Mouse (Mus musculus) heart, postnatal 36 days (tissue): ENCODE data around the gene Vps35. TPM values are rescaled to one million over a fixed set of nuclear protein-coding genes. Genes with fewer than 3 reads are reported as not detected.

Source experiments
- DNase-seq, 2 experiments: peaks; one replicate each; pipeline ENCODE4 v3.0.0; 2021 to 2022
- intact Hi-C: fragments of 180-260 bp; cut with DNase I; formaldehyde crosslinking; loops from one replicate; pipeline ENCODE4 v1.15.1; 2025
- total RNA-seq, 2 experiments: library from RNA; stranded (reverse); gene quantifications; 2 replicates each; pipeline ENCODE4 v1.2.3; 2021

Vps35 gene
- total RNA-seq: 10 to 100 TPM; 70.7 to 71.1 TPM

DNA sequence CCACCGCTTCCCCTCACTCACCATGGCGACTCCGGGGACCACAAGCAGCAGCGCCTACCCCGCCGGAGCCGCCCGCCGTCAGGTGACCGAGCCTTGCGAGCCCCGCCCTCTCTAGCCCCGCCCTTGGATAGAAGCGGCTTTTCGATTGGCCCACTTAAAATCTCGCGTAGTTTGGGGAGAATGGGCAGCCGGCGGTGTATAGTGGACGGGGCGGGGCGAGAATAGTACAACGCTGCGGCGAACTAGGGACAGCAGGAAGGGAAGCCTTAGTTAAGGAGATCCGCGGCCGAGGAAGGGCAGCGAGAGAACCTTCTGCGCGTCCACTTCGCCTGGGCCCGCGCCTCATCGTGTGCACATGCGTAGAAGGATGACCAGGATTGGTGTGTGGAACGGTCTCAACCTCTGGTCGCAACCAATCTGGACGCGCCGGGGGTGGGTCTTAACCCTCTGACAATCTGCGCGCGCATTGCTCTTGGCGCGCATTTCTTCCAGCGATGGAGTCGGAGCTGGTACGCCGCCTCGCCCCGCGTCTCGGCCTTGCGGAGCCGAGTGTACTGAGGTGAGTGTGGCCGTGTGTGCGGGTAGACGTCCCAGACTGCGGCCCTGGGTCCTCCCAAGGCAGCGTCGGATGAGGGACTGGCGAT is at the start of gene Vps35, which contains the start of gene Orc6:
TSS of gene Vps35 (minus strand) at position 369 of the 644 bp plus-strand sequence.
TSS of gene Orc6 (plus strand) at position 199 of the 644 bp plus-strand sequence.
- intact Hi-C loops: loop anchor here (10.0 kb wide), 1 partner anchor 215 kb away; the partner anchor contains the start of genes Man2b1, Wdr83 and Wdr83os
- peak; percentile 95 for DNase-seq

GRCm38 (mm10) chr8:85339871-85340573 is 40.4 kb upstream of the Vps35 start:
- DNase-seq: no peak
- intact Hi-C loops: no loop called here

DNA sequence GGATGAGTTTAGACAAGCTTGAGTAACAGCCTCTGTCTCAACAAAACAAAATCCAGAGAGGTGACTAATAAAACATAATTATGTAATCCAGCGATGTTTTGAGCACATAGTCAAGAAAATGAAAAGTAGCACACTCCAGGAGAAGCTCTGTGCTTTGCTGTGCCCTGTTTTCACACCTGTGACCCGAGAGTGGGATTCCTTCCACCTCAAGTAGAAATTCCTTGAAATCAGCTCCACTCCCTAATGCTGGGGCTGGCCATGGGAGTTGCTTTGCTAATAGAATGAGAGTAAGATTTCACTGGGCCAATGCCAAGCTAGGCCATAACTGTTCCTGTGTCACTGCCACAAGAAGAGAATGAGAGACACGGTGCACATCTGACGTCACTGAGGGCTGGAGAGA is 38.1 kb upstream of the Vps35 start:
- intact Hi-C loops: no loop called here

DNA sequence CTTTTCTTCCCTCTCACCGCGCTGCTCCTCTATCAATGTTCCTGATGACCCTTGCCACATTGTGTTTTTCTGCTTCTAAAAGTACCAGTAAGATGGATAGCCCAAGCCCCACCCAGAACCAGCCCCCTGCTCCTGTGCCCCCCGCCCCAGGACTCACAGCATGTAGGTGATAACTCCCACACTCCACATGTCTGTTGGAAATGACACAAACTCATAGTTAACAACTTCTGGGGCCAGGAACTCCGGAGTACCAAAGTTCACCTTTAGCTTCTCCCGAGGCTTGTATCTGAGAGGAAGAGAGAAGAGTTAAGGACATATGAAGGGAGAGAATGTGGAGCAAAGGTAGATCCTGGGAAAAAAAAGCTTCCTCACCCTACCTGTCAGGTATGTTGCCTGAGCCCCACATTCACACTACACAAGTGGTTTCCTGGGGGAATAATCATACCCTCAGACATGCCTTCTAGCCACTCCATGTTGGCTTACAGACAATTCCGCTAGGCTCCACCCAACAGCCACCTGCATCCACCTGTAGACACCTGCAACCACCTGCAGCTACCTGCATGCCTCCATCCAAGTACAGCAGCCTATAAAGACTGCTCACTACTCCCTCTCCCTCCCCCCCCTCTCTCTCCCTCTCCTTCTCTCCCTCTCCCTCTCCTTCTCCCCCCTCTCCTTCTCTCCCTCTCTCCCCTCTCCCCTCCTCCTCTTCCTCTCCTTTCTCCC is 36.8 kb upstream of the Vps35 start:
- intact Hi-C loops: no loop called here
- no peak for DNase-seq

More for the DNA sequence above, 38.1 kb upstream of the Vps35 start:
- no peak for DNase-seq

- no peak for DNase-seq
- intact Hi-C loops: no loop called here
Observed at GRCm38 (mm10) chr8:85335105-85335504, 35.5 kb upstream of the Vps35 start.

DNA sequence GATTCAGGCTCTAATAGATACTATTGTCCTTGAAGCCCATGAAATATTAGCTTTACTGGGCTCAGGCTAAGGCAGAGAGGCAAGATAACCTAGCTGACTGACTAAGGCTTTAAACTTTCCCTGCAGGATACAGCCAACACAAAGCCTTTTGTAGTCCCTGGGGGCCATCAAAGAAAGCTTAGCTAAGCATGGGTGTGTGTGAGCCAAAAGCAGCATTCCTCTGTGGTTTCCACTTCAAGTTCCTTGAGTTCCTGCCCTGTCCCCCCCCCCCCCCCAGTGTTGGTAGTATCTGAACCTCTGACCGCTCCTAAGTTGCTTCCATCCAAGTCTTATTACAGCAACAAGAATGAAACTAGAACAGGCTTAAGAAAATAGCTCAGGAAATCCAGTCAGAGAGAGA is 29.9 kb upstream of the Vps35 start:
- intact Hi-C loops: no loop called here
- no peak for DNase-seq

DNA sequence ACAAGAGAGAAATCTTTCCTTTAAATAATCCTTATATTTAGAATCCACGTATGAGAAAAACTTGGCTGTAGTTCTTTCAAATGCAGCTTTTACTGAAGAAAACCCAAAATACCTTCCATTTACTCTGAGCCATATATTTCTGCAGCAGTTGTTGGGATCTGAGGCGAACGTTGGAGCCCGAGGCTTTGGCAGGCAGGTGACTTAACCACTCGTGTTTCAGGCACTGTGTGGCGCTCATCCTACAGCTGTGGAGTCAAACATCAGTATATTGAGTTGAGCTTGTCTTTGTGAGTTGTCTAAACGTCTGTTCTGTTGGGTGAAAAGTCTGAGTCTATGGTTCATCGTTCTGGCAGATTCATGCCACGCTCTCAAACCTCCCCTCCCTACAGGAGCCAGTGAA is 27.4 kb upstream of the Vps35 start:
- intact Hi-C loops: no loop called here
- DNase-seq: no peak

DNA sequence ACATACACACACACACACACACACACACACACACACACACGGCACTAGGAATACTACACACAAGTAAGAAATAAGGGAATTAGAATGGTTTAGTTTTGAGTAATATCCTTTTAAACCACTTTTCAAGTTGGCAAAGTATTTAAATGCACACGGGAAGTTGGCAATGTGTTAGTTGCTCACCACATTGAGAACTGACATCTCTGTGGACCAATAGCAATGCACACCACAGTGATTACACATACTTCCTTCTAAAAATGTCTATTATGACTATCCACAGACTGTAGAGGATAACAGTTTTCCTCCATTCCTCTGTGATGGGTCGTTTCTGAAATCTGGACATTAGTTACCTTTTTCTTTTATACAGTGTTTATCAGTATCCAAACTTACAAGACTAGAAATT is 23.5 kb upstream of the Vps35 start:
- intact Hi-C loops: no loop called here
- DNase-seq: no peak

DNA sequence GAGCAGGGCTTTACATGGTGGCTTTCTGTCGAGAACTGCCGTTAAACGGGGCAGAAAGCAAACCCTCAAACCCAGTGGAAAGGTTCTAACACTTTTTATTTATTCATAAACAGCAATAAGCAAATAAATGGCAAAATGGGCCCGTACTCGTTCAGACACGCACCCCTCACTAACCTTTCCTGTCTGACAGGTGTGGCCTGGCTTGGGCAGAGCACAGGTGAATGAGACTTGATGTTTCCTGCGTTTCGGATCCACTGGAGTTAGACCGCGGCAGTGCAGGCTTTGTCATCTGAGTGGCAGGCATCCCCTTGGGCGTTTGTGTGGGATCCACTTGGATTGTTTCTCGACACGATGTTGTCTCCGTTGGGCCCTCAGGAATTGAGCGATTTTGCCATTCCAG is 22.4 kb upstream of the Vps35 start:
- intact Hi-C loops: no loop called here
- no peak for DNase-seq

- DNase-seq: peak in 1 of 2 experiments; percentile 14
- intact Hi-C loops: loop anchor here (10.0 kb wide), 1 partner anchor 206 kb away; no protein-coding TSS in a partner anchor
Observed at GRCm38 (mm10) chr8:85318534-85318933, 18.9 kb upstream of the Vps35 start.

DNA sequence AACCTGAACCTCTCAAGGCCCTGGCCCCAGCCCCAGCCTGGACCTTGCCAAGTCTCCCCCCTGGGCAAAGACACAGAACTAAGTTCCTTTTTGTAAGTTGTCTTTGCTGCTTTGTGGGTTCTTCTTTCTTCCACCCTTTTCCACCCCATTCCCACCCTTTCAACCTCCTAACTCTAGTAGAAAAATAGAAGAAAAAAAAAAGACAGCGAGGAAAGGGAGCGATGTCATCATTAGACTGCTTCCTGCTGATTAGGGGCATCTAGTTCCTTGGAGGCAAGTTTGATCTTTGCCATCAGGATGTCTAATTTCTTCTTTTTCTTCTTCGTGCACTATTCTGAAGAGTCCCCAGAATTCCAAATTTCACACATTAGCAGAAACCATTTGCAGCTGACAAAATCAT is 13.4 kb upstream of the Vps35 start:
- intact Hi-C loops: loop anchor here (5.0 to 10.0 kb wide), 2 partner anchors 212 to 354 kb away; no protein-coding TSS in a partner anchor
- no peak for DNase-seq

- no peak for DNase-seq
- intact Hi-C loops: loop anchor here (1.0 to 10.0 kb wide), 4 partner anchors 85 to 356 kb away; no protein-coding TSS in a partner anchor
Observed at GRCm38 (mm10) chr8:85311743-85312142, 12.1 kb upstream of the Vps35 start.

GRCm38 (mm10) chr8:85308564-85308963 is 9.0 kb upstream of the Vps35 start:
- intact Hi-C loops: no loop called here
- DNase-seq: no peak

- intact Hi-C loops: no loop called here
Observed at GRCm38 (mm10) chr8:85303531-85303930, 3.9 kb upstream of the Vps35 start.

DNA sequence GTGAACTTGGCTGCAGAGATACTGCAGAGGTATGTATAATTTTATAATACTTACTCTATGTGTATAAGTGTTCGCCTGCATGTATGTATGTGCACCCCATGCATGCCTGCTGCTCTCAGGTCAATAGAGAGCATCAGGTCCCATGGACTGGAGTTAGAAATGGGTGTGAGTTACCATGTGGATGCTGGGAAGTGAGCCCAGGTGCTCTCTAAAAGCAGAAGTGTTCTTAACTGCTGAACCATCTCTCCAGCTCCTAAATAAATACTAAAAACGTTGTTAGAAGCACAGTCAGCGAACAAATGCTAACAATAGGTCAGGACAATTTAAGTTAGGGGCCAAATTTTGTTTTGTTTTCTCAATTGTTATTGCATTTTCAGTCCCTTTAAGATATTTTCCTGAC is 3.3 kb upstream of the Vps35 start:
- no peak for DNase-seq
- intact Hi-C loops: no loop called here

More at GRCm38 (mm10) chr8:85303531-85303930, 3.9 kb upstream of the Vps35 start:
- DNase-seq: no peak

DNA sequence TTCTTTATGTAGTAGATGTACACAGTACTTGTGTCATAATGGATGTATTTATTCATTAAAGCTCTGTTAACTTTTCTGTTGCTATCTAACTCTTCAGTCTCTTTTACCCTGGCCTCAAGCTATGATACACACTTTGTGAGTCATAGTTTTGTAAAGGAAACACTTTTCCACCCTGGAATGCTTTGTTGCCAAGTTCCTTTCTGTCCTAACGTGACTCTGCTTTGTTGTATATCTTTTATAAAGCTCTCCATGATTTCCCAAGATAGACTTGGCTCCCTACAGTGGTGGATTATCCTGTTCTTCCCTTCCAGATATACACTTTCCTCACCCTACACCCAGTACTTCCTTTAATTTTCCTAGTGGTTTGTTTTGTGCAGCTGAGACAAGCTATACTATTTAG is 2.3 kb upstream of the Vps35 start:
- DNase-seq: no peak
- intact Hi-C loops: no loop called here

- peak in 1 of 2 experiments; percentile 8 for DNase-seq
- intact Hi-C loops: loop anchor here (10.0 kb wide), 1 partner anchor 214 kb away; the partner anchor contains the start of genes Man2b1, Wdr83 and Wdr83os
Observed at GRCm38 (mm10) chr8:85298600-85299433, 785 bp downstream of the Vps35 start.

GRCm38 (mm10) chr8:85286846-85287245 is 12.8 kb downstream of the Vps35 start:
- intact Hi-C loops: no loop called here
- no peak for DNase-seq

DNA sequence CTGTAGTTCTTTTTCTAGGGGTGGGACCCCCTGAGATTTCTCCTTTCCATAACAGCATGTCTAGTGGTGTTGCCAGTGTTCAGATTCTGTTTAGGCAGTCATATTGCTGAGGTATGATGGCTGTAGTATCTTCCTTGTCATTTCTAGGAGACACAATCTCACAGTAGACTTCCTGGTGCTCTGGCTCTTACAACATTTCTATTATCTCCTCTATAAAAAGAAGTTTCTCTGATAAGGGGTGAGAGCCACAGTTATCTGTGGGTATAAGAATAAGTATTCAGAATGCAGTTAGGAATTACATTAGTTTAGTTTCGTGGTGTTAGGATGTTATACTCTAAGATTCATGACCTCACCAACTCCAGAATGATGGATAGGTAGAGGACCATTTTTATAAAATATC is 72.3 kb downstream of the Vps35 start:
- DNase-seq: no peak
- intact Hi-C loops: no loop called here

- intact Hi-C loops: no loop called here
- no peak for DNase-seq
Observed at GRCm38 (mm10) chr8:85225688-85226087, 73.9 kb downstream of the Vps35 start, which contains the start of gene Olfr371. Olfr371 (plus strand) TSS chr8:85225988.
